Mouse (Mus musculus) C2C12 (cell line): ENCODE results near the gene Dph2. TPM values are rescaled to one million over a fixed set of nuclear protein-coding genes. Genes with fewer than 3 reads are reported as not detected.

ENCODE experiments used
- H3K27me3 ChIP-seq: one replicate; pipeline ENCODE4 v1.6.1; 2011; ENCODE audit not compliant: control insufficient read depth, insufficient read depth, insufficient read length
- H3K36me3 ChIP-seq: one replicate; pipeline ENCODE4 v1.6.1; 2011; ENCODE audit not compliant: control insufficient read depth, insufficient read depth
- H3K4me3 ChIP-seq: one replicate; pipeline ENCODE4 v1.5.1; 2011; ENCODE audit warnings: mild to moderate bottlenecking, control low read depth; ENCODE audit not compliant: poor library complexity, insufficient read depth, severe bottlenecking
- H3K79me2 ChIP-seq: one replicate; pipeline ENCODE4 v1.6.1; 2011; ENCODE audit not compliant: control insufficient read depth, insufficient read depth
- H3K79me3 ChIP-seq: one replicate; pipeline ENCODE4 v1.6.1; 2011; ENCODE audit warnings: low read depth, control low read depth
- H3ac ChIP-seq: one replicate; pipeline ENCODE3; 2011; ENCODE audit warnings: low read depth; ENCODE audit not compliant: control insufficient read depth, insufficient read length
- CEBPB ChIP-seq: IDR thresholded peaks from one replicate; pipeline ENCODE4 v1.6.1; 2011; ENCODE audit warnings: low read depth, mild to moderate bottlenecking, control low read depth, moderate library complexity
- CTCF ChIP-seq: IDR thresholded peaks from one replicate; pipeline ENCODE4 v1.5.1; 2011; ENCODE audit not compliant: control insufficient read depth, insufficient read depth, insufficient read length
- FOSL1 ChIP-seq: IDR thresholded peaks from one replicate; pipeline ENCODE4 v1.8.0; 2011; ENCODE audit warnings: mild to moderate bottlenecking, low read length; ENCODE audit not compliant: poor library complexity, insufficient read depth, severe bottlenecking
- MAX ChIP-seq: IDR thresholded peaks from one replicate; pipeline ENCODE4 v1.6.1; 2011; ENCODE audit warnings: mild to moderate bottlenecking, control low read depth
- MYOD1 ChIP-seq: IDR thresholded peaks from one replicate; pipeline ENCODE4 v1.6.1; 2011; ENCODE audit warnings: low read depth; ENCODE audit not compliant: control insufficient read depth, insufficient read length
- MYOG ChIP-seq: IDR thresholded peaks from one replicate; pipeline ENCODE4 v1.6.1; 2011; ENCODE audit not compliant: control insufficient read depth, insufficient read length; ENCODE audit errors: extremely low read depth
- USF1 ChIP-seq: IDR thresholded peaks from one replicate; pipeline ENCODE4 v1.6.1; 2011; ENCODE audit warnings: low read depth, mild to moderate bottlenecking, control low read depth, moderate library complexity
- polyA plus RNA-seq: library from polyadenylated mRNA; unstranded; fragments of >200 nt; fragmentation: generic; extraction: Trizol; gene quantifications from one replicate; pipeline ENCODE4 v1.2.1, GENCODE M21; 2012; ENCODE audit warnings: missing spikeins

The Dph2 gene
- polyA plus RNA-seq, 1 experiment = 16.4 TPM

DNA sequence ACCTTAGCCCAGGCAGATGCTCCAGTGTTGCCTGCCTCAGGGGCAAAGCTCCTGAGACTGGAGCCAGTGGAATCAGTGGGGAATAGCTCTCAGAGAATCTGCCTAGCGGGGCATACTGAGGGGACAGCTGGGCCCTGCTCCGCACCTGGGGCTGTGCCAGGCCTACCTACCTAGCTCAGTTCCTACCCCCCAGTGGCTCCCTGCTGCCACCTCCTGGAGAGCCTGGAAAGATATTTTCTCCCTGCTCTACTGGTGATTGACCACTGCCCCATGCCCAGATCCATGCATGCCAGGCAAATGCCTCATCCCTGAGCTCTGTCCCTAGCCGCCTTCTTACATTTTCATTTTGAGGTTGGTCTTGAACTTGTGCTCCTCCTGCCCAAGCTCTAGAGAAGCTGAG, 33.0 kb downstream of the Dph2 start:
- H3K79me3 ChIP-seq = no peaks in the 10 kb centered on the region

DNA sequence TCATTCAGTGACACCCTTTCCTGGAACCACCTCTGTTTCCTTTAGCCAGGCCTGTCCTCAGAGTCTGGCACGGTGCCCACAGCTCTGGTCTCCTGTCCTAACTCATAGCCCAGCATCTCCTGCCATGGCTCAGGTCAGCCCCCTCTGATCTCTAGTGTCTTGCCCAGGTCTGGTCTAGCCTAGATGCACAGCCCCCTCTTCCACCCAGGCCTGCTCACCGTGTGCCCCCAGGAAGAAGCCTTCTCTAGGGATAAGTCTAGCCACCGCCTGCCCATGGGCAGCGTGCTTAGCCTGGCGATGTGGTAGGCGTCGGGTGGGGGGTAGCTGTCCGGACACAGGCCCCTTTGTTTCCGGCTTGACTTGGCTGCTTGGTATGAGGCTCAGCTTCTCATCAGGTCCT, 36.7 kb downstream of the Dph2 start:
- no peaks in the 10 kb centered on the region for H3K79me2 ChIP-seq
- TF ChIP-seq MYOD1 = no peak
- no peak for TF ChIP-seq CTCF
- TF ChIP-seq CEBPB = no peak
- TF ChIP-seq MAX = no peak
- no peak for TF ChIP-seq MYOG
- TF ChIP-seq USF1 = no peak

More for the DNA sequence above, 33.0 kb downstream of the Dph2 start:
- H3K79me2 ChIP-seq = no peaks in the 10 kb centered on the region
- no peak overlapping the region for H3K4me3 ChIP-seq
- H3K36me3 ChIP-seq = no peaks in the 10 kb centered on the region
- no peaks in the 10 kb centered on the region for H3K27me3 ChIP-seq
- H3ac ChIP-seq = no peak overlapping the region
- TF ChIP-seq MAX (no peak), CTCF (peak; percentile 28)

DNA sequence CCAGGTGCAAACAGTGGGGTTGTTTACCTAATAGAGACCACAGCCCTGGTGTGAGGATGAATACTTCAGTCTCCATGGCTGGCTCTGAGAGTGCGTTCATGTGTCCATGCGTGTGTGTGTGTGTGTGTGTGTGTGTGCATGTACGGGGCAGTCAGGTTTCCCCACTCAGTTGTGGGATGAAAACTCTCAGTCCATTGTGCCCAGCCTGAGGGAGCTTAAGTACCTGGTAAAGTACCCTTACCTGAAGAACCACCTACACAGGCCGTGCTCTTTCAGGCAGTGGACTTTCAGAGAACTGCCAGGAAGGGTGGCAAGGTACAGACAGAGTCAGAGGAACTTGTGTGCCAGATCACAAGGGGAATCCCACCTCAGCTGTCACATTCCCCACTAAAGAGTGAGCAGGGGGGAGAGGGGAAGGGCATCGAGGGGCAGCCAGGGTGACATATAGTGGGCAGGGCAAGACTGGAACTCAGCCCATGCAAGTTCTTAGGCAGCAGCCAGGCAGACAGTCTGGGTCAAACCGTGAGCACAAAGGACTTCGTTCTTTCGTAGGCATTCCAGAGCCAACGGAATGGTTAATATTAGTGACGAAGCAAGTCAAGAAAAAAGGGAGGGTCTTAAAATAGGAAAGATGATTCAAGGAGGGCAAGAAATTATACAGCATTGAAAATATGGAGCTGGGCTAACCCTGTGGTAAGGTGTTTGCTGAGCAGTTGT, 39.5 kb downstream of the Dph2 start:
- no peak overlapping the region for H3ac ChIP-seq
- TF ChIP-seq MYOG = no peak
- no peak for TF ChIP-seq MYOD1
- no peak for TF ChIP-seq USF1
- TF ChIP-seq CTCF = no peak
- no peaks in the 10 kb centered on the region for H3K79me3 ChIP-seq
- H3K27me3 ChIP-seq = no peaks in the 10 kb centered on the region
- no peak overlapping the region for H3K4me3 ChIP-seq
- no peaks in the 10 kb centered on the region for H3K36me3 ChIP-seq
- H3K79me2 ChIP-seq = no peaks in the 10 kb centered on the region

More for the DNA sequence above, 36.7 kb downstream of the Dph2 start:
- Histone ChIP-seq H3K27me3 (no peaks in the 10 kb centered on the region), H3K79me3 (no peaks in the 10 kb centered on the region), H3ac (no peak overlapping the region), H3K36me3 (no peaks in the 10 kb centered on the region), H3K4me3 (no peak overlapping the region)

DNA sequence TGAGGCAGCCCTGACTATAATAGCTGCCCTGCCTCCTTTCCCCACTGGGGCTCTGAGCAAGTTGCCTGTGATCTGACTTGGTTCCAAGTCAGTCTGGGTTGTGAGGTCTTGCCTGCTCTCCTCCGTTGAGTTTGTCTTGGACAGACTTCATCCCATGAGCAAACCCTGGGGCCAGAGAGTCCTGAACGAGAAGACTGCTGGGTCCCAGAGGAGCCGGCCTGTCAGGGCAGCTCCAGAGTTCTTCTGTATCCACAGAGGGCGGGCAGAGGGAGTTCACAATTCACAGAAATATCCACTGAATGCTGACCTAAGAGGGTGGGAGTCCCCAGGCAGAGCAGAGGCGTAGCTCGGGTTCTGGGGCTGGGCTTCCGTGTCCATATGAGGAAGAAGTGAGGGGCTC, 41.0 kb downstream of the Dph2 start:
- no peaks in the 10 kb centered on the region for H3K36me3 ChIP-seq

DNA sequence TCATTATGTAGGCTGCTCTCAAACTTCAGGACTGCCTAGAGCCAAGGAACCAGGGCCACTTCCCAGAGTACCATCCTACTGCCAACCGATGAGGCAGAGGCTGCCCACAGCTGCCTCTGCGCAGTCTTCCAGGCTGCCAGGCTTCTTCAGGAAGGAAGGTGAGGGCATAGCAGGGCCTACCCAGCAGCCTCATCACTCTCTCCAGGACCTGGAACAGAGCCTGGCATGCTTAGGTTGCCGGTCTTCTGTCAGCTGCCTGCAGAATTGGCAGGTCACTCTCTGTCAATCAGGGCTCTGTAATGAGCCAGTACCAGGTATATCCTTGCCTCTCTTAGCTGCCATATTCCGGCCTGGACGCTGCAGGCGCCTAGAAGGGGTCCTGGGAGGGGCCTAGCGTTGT, 41.7 kb downstream of the Dph2 start:
- H3K79me2 ChIP-seq = no peaks in the 10 kb centered on the region
- no peaks in the 10 kb centered on the region for H3K27me3 ChIP-seq
- no peaks in the 10 kb centered on the region for H3K36me3 ChIP-seq
- H3K4me3 ChIP-seq = no peak overlapping the region
- no peak overlapping the region for H3ac ChIP-seq
- no peaks in the 10 kb centered on the region for H3K79me3 ChIP-seq
- TF ChIP-seq MYOG (no peak), FOSL1 (no peak), CTCF (no peak), MAX (no peak), CEBPB (no peak), USF1 (no peak), MYOD1 (no peak)

More for the DNA sequence above, 41.0 kb downstream of the Dph2 start:
- no peak overlapping the region for H3ac ChIP-seq
- no peak overlapping the region for H3K4me3 ChIP-seq
- no peak for TF ChIP-seq FOSL1
- no peak for TF ChIP-seq CEBPB
- no peak for TF ChIP-seq USF1
- H3K79me2 ChIP-seq = no peaks in the 10 kb centered on the region
- H3K27me3 ChIP-seq = no peaks in the 10 kb centered on the region
- H3K79me3 ChIP-seq = no peaks in the 10 kb centered on the region

DNA sequence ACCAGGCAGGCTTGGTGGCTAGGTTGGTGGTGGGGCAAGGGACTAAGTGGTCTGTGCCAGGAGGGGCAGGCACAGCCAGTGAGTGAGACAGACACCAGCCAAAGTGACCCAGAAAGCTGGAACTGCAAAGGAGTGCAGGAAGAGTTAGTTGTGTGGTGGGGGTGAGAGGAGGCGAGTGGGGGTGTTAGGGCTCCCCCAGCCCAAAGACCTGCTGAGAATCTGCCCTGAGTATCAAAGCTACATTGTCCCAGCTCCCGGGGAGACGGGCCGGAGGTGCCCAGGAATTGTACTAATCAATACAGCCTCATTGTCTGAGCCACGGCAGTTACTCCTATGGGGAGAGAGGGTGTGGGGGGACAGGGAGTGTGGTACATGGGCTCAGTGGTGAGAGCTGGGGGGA, 42.3 kb downstream of the Dph2 start:
- Histone ChIP-seq H3K79me3 (no peaks in the 10 kb centered on the region), H3ac (no peak overlapping the region), H3K4me3 (no peak overlapping the region), H3K79me2 (no peaks in the 10 kb centered on the region), H3K36me3 (no peaks in the 10 kb centered on the region), H3K27me3 (no peaks in the 10 kb centered on the region)
- TF ChIP-seq FOSL1 (no peak), MYOG (no peak), MYOD1 (no peak), CEBPB (no peak), MAX (no peak)
